Mouse (Mus musculus): Measurements from ENCODE around the gene Nhlh2. TPM values are rescaled to one million over a fixed set of nuclear protein-coding genes. Genes with fewer than 3 reads are reported as not detected.

Gene Nhlh2
- total RNA-seq, 2 experiments from 2014 or later = not detected

Other genes with a start within 250 kb of the Nhlh2 start
- not detected in 2 replicates for gene Mab21l3, start 161.1 kb upstream of the Nhlh2 start, total RNA-seq (2015)
- not detected in 2 replicates for gene Mab21l3, start 161.1 kb upstream of the Nhlh2 start, total RNA-seq (2017)
- 9.5 and 12.9 TPM in 2 replicates for gene Slc22a15, start 85.6 kb upstream of the Nhlh2 start, total RNA-seq (2015)
- 5.4 and 7.4 TPM in 2 replicates for gene Slc22a15, start 85.6 kb upstream of the Nhlh2 start, total RNA-seq (2017)
- not detected in 2 replicates for gene Casq2, start 76.3 kb downstream of the Nhlh2 start, total RNA-seq (2015)
- gene Casq2, start 76.3 kb downstream of the Nhlh2 start, total RNA-seq (2017) = not detected in 2 replicates
- 0.34 and 0.47 TPM in 2 replicates for gene Vangl1, start 194.6 kb downstream of the Nhlh2 start, total RNA-seq (2015)
- gene Vangl1, start 194.6 kb downstream of the Nhlh2 start, total RNA-seq (2017) = 1.5 TPM in 2 replicates

All from megakaryocyte progenitor cell, adult 5-6 weeks (primary cell).